Mouse (Mus musculus): ENCODE measurements around the gene Abhd12. TPM values are rescaled to one million over a fixed set of nuclear protein-coding genes. Genes with fewer than 3 reads are reported as not detected.
"Not testable (repeated sequence)": the region's sequence is repeated elsewhere in the genome, so short reads cannot be mapped to it uniquely, and the experiment has no call there.

Abhd12 gene
- polyA plus RNA-seq (2012; rRNA removed) = 216 and 225 TPM in 2 replicates

DNA sequence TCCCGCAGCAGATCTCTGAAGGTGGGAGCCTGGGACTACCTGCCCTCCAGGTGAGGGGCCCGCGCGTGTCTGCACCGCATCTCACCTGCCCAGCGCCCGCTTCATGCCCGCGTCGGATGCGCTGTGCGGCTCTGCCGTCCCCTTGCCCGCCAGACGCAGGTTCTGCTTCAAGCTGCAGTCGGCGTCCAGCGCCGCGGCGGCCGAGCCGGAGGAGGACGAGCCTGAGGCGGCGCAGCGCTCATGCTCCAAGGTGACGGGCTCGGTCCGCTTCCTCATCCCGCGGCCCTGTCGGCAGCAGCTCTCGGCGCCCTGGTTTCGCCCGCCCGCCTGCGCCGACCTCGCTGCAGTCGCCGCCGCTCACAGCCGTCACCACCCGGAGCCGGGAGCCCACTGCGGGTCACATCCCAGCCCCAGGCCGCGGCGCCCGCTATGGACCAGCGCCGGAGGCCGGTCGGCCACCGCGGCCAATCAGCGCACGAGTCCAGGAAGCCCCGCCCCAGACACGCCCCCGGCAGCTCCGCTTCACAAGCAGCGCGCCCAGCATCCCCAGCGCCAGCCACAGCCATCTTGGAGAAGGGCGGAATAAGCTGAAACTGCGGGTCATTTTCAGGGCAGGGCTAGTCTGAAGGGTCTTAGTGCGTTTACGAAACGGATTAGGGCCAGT is at the start of gene Abhd12:
Abhd12 (minus strand) TSS at position 470 of the 664 bp plus-strand sequence.
- no peak for DNase-seq (ENCODE audit: low read depth)

DNA sequence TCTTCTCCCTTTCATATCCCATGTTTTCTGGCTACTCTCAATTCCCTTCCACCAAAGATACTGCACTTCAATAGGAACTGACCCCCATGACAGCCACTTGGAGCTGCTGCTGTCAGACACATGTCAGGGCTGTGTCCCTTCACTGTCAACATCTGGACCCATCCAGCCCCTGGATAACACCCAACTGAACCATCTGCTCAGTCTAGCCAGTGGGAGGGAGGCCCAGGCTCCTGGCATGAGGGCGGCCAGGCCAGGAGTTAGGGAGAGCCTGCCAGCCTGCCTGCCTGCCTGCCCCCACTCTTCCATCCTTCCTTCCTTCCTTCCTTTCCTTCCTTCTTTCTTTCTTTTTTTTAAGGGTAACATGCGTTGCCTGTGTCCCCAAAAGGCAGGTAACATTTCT is 46.7 kb upstream of the Abhd12 start:
- no peak for DNase-seq (ENCODE audit: low read depth)

DNA sequence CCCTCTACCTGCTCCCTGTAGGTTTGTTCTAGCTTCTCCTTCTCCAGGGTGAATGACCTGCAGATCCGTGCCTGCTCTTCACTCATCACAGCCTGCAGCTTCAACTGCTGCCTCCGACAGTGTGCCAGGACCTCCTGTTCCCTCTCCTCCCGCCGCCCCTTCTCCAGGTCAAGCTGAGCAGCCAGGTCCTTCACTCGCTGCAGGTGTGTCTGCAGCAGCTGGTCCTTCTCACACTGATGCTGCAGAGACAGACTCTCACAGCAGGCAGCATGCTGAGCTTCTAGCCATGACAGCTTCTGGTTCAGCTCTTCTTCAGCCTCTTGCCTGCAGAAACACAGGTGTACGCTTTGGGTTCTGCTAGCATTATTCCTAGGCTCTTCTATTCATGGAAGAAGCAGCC is 45.5 kb upstream of the Abhd12 start:
- no peak for DNase-seq (ENCODE audit: low read depth)

DNA sequence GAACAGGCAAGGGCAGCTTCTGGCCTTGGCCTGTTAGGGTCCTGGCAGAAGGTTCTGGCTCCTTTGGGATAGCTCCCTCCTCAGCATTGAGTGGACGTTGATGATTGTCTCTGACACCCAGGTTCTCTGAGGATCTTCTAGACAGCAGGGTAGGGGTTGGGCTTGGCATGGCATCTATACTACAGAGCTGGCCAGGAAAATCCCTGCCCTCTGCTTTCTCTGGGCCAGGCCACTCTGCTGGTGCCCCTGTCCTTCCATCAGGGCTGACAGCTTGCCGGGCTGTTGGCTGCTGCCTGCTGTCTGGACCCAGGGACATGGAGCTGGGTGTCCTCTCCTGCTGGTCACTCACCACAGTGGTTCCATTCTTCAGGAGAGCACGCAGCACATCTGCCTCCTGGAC is 45.1 kb upstream of the Abhd12 start:
- no peak for DNase-seq (ENCODE audit: low read depth)

DNA sequence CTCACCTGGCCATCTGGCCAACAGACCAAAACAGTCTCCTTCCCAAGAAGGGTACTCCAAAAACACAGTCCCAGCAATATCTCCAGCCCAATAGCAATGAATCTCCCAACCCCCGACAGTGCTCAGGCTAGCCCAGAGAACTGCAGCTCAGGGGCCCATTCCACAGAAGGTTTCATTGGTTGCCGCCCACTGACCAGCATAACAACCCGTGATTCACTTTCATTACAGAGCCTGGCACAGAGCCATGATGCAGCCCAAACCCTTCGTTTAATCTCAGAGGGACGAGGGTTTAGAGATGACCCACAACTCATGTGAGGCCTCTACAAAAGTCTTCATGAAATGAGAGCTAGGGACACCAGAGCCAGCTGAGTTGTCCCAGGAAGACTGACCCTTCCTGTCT is 44.2 kb upstream of the Abhd12 start:
- DNase-seq (ENCODE audit: low read depth) = no peak

DNA sequence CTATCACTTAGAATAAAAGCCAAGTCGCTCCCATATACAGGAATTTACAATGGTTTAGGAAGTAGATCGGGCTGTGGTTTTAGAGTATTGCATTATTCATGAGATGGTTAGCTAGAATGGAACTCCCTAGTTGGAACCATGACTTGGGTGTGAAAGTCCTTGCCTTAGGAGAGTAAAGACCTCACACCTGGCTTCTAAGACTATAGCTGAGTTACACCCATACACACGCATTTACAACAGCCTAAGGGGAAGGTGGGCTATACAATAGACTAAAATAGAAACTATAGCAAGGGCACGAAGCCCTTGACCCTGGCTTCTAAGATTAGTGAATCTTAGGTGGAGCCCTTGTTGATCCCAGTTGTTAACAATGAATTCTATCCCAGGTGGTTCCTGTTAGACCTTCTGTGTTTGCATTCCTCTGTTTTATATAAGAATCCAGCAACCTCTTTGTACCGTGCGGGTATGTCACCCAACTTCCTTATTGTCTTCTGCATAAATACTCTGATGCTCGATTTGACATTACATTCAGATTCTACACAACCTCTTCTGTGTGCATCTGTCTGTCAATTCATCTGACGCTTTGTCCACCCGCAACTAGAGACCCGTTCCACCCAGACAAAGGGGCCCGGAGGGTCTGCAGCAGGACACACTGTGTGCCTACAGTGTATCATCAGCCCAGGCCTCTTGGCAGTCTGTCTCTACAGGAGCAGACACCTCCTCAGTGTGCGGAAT is 43.5 kb upstream of the Abhd12 start:
- not testable (repeated sequence) for DNase-seq (ENCODE audit: low read depth)

DNA sequence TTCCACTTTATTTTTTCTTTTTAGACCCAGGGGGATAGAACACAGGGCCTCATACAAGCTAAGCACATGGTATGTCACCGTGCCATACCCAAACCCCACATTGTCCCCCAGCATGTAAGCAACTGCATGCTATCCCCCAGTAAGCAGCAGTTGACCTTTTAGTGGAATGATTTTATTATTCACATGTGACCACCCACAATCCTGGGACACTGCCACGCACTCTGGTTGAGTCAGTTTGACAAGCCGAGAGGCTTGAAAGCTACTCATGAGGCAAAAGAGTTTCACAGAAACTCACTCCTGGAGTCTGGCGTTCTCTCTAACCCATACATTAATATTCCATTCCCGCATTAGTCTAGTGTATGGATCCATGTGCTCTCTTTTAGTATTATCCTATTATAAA is 42.8 kb upstream of the Abhd12 start:
- DNase-seq (ENCODE audit: low read depth) = not testable (repeated sequence)

DNA sequence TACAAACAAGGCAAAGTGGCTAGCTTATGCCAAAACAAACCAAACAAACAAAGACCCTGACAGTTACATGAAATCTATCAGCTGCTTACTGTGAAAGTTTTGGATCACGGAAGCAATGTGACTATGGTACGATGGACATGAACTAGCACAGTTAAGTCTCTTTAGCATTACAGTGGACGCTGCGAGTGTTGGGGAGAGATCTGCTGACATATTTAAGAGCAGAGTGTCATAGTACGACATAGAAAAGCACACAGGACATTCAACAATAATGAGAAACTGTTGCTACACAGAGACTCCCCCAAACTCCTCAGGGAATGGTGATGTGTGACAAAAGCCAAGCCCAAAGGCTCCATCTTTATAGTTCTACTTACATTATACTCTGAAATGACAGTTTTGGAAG is 39.5 kb upstream of the Abhd12 start:
- no peak for DNase-seq (ENCODE audit: low read depth)

DNA sequence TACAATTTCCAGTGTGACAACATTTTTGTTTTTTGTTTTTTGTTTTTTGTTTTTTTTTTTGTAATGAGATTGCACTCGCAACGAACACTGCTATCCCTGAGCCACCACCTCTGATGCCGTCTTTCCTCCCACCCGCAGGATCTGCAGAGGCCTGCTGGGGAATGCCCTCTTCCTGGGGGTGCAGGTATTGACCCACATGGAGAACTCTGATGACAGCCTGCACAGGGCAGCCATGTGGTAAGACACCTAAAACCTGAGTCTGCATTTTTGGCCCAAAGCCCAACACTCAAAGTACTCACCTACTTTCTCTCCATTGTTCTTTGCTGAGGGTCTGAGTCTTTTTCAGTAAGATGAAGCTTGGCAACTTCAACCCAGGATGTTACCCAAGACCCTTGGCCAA is 30.1 kb upstream of the Abhd12 start:
- no peak for DNase-seq (ENCODE audit: low read depth)

DNA sequence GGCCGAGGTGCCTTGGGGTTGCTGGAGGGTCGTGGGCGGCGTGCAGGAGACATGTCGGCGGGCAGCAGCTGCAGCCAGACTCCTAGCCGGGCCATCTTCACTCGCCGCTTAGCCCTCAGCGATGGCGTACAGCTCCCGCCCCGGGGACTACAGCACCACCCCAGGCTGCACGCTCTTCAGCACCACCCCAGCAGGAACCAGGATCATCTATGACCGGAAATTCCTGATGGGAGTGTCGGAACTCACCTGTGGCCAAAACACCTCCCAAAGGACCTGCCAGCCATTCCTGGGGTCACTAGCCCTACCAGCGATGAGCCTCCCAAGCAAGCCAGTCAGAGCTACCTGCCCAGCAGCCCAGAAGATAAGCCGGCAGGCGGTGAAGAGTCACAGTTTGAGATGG is 28.9 kb upstream of the Abhd12 start:
- no peak for DNase-seq (ENCODE audit: low read depth)

DNA sequence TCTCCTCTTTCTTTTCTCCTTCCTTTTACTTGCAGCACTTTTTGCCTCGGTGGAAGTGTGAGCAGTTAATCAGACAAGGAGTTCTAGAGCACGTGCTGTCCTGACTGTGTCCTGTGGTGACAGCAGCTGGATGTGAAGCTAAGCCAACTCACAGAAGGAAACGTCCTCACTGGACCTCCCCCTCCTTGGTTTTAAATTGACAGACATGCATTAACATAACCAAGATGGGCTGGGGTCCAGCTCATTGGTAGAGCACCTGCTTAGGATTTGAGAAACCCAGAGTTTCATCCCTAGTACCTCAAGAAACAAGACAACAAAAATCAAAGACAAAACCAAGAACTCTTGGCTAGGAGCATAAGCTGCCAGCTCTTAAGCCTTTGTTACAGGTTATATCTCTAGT is 26.3 kb upstream of the Abhd12 start:
- DNase-seq (ENCODE audit: low read depth) = no peak

DNA sequence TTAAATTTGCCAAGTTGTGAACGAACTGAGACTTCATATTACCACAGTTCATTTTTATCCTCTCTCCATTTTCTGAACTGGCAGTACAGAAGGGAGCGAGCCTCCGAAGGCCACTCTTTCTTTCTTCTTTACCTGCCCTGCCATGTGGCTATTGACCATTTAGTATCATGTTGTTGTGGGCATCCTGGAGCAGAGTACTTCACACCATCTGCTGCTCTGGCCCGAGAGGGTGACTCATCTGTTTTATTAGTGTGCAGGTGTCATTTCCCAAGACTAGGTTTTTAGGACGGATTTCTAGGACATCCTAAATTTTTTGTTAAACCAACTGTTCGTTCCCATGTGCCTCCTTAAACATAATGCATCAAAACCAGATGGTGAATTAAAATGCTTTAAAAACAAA is 24.6 kb upstream of the Abhd12 start:
- no peak for DNase-seq (ENCODE audit: low read depth)

DNA sequence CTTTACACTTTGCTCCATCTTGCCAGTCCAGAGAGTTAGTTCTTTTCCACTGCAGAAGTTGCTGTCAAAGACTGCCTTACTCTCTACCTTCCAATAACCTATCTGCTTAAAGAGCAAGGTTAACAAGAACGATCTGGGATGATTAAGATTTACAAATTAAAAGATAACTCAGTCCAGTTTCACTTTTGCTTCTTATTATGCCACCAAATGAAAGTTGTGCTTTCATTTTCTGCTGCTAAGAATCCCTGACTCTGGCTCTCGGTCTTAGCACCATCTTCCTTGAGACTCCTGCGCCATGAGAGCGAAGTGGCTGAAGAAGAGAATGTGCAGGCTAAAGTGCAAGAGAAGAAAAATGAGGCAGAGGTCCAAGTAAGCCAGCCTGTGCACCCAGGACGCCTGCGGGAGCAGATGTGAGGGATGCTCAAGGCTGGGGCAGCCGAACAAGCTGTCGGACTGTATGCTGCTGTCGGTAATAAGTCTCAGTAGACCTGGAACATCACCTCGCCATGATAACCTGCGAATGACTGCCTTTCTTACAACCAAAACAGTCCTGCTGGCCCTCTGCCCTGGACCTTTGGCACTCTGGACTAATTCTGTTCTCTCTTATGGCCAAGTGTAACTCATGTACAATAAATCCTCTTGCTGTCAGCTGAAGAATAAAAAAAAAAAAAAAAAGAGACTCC is 22.6 kb upstream of the Abhd12 start:
- DNase-seq (ENCODE audit: low read depth) = no peak

DNA sequence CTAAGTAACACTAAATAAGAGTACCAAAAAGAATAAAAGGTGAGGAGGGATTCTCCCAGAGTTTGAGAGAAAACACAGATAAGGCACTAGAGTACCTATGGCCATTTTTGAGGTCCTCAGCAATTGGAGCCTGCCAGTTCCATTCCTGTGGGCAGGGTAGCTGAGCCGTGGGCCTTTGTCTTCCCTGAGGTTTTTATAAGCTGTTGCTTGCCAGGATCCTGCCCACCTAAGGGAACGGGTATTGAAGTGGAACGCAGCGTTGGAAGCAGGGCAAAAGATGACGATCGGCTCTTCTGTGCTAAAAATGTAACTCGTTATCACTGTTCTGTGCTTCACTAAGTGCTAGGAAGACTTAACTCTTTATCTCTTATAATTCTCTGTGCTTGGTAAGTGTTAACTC is 19.0 kb upstream of the Abhd12 start:
- no peak for DNase-seq (ENCODE audit: low read depth)

DNA sequence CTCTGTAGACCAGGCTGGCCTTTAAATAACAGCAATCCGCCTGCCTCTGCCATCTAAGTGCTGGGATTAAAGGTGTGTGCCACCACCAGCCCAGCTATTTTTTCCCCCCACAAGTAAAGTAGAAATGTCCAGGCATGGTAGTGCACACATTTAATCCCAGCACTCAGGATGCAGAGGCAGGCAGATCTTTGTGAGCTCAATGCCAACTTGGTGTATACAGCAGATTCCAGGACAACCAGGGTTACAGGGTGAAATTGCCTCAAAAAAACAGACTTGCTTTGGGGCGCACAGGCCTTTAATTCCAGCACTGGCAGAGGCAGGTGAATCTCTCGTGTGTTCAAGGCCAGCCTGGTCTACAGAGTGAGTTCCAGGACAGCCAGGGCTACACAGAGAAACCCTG is 18.5 kb upstream of the Abhd12 start:
- no peak for DNase-seq (ENCODE audit: low read depth)

DNA sequence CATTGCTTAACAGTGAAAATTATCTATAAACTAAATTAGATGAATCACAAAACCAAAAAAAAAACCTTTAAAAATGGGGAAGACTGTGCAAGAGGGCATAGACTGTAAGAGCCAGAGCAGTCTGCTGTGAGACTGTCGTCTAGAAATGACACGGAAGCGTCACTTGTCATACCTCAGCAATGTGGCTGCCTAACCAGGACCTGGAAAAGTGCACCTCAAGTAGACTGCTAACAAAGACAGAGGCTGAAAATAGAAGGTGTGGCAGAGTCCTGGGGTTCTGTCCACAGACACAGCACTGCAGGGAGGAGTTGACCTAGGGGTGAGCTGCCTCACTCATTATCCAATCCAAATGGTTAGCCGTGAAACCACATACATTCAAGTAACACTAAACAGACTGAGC is 17.6 kb upstream of the Abhd12 start:
- DNase-seq (ENCODE audit: low read depth) = no peak

DNA sequence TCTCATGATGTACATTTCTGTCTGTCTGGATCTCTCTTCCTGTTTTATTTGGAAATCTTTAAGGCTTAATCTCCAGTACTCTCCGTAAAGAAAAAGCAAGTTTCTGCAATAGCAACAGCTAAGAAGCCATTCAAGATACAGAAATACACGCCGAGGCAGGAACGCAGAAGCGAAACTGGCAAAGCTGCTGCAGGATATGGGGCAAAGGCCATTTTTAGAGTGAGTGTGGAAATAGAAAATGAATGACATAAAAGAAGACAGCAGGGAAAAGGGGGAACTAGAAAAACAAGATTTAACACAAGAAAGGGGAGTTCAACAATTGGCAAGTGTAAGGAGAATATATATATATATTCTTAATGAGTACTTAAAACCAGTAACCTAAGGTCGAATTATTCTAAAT is 17.2 kb upstream of the Abhd12 start:
- DNase-seq (ENCODE audit: low read depth) = no peak

DNA sequence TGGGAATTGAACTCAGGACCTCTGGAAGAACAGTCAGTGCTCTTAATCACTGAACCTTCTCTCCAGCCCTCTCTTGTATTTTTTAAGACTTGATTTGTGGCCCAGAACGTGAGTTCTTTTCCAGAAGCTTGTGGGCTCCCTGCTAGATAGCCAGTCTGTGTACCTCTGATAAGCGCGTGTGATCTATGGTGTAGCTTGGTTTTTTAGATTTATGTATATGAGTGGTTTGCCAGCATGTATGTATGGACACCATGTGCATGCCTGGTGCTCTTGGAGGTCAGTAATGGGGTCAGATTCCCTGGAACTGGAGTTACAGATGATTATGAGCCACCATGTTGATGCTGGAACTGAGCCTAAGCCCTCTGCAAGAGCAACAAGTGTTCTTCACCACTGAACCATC is 16.0 kb upstream of the Abhd12 start:
- no peak for DNase-seq (ENCODE audit: low read depth)

DNA sequence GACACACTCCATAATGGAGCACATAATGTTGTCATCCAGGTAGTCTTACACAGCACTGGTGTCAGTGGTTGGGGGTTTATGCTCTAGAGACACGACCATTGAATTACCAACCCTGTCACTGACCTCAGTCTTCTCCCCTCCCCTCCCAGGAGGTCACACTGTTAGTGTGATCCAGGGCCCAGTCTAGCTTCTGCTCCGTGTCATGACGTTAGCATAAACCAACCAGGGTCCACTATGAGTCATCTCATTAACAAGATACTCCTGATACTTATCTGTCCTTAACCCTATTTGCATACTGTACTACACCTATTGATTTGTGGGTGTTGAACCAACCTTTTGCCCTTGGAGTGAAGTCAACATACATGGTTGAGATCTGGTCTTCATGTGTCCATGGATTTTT is 14.2 kb upstream of the Abhd12 start:
- DNase-seq (ENCODE audit: low read depth) = no peak

DNA sequence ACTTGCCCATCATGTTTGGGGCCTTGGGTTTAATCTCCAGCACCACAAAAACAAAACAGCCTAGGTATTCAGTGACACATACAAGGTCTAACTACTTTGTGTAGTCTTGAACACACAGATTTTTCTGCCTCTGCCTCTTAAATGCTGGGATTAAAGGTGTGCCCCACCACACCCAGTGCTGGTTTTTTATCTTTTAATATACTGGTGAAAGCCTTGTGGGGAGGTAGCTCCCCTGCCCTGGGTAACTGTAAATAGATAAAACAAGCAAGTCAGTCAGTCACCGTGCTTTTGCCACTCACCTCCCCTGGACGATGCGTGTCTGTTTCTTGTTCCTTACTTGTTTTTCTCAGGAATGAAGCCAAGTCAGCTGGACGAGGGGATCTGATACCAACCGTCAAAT is 11.2 kb upstream of the Abhd12 start:
- no peak for DNase-seq (ENCODE audit: low read depth)

DNA sequence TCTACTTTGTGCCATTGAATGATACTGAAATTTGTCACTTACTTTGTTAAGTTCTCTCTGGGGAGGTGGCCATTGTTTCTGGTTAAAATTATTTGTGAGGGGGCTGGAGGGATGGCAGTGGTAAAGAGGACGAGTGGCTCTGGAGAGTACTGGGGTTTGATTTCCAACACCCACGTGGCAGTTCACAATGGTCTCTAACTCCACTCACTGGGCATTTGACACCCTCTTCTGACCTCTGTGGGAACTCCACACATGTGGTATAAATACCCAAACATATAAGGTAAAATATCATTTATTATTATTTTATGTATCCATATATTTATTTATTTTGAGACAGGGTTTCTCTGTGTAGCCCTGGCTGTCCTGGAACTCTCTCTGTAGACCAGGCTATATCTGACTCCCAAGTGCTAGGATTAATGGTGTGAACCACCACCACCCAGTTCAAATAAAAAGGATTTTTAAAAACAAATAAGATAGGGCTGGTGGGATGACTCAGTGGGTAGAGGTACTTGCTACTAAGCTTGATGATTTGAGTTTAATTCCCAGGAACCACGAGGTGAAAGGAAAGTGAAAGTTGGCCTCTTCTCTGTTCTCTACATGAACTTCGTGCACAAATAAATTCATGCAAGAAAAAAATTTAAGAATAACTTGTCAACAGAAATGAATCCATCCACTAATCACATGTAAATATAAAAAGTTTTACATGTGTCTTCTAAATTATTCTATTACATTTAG is 10.4 kb upstream of the Abhd12 start:
- no peak for DNase-seq (ENCODE audit: low read depth)

DNA sequence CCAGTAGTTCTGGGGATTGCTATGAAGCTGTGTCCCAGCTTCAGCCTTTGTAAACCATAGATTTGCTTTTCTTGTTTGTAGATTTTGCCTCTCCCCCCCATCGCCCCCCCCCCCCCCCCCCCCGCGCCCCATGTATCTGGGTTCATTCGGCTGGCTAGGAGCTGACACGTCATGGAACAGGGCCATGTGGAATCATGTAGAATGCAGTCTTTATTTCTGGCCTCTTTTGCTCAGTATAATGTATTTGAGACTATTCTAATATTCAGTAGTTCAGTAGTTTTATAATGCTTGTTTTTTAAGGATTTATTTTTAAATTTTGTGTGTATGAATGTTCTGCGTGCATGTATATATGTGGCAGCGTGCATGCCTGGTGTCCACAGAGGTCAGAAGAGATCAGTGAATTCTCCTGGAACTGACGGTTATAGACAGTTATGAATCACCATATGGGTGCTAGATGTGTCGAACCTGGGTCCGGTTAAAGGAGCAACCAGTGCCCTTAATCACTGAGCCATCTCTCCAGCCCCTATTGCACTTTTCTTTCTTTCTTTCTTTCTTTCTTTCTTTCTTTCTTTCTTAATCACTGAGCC is 5.8 kb upstream of the Abhd12 start:
- DNase-seq (ENCODE audit: low read depth) = no peak
